Mouse (Mus musculus) forebrain, embryonic 14.5 days (tissue): Measurements from ENCODE around the gene Prox2. TPM values are rescaled to one million over a fixed set of nuclear protein-coding genes. Genes with fewer than 3 reads are reported as not detected.

Experiments used
- ATAC-seq: fragments of 200-750 bp; cut with Nextera tagmentation; 2 replicates; pipeline ENCODE4 v1.8.0; 2017; ENCODE audit warnings: mild to moderate bottlenecking, moderate library complexity
- DNase-seq: peaks from one replicate; pipeline ENCODE4 v3.0.0-alpha.2; 2015; ENCODE audit warnings: low spot score
- H3K27ac ChIP-seq: fragments of 300-500 bp; sonication (generic); 2 replicates; pipeline ENCODE4 v1.5.1; 2014; ENCODE audit warnings: low read depth, mild to moderate bottlenecking, control low read depth, low read length, moderate library complexity
- H3K27me3 ChIP-seq: fragments of 300-500 bp; sonication (generic); replicated peaks from 2 replicates; pipeline ENCODE4 v1.6.1; 2014; ENCODE audit warnings: low read length, control low read depth, mixed read lengths; ENCODE audit not compliant: control insufficient read depth, insufficient read depth
- H3K36me3 ChIP-seq: fragments of 300-500 bp; sonication (generic); 2 replicates; pipeline ENCODE4 v1.6.1; 2014; ENCODE audit warnings: low read length, control low read depth; ENCODE audit not compliant: control insufficient read depth, insufficient read depth
- H3K4me1 ChIP-seq: fragments of 300-500 bp; sonication (generic); 2 replicates; pipeline ENCODE4 v1.6.1; 2014; ENCODE audit warnings: antibody characterized with exemption, low read length, control low read depth; ENCODE audit not compliant: control insufficient read depth, insufficient read depth
- H3K4me2 ChIP-seq: fragments of 300-500 bp; sonication (generic); 2 replicates; pipeline ENCODE4 v1.6.1; 2014; ENCODE audit warnings: mild to moderate bottlenecking, control low read depth, low read length
- H3K4me3 ChIP-seq: fragments of 300-500 bp; sonication (generic); 2 replicates; pipeline ENCODE4 v1.5.1; 2014; ENCODE audit warnings: low read depth, low read length, control low read depth
- H3K9ac ChIP-seq: fragments of 300-500 bp; sonication (generic); 2 replicates; pipeline ENCODE4 v1.6.1; 2014; ENCODE audit warnings: mild to moderate bottlenecking, low read length, control low read depth, moderate library complexity
- H3K9me3 ChIP-seq: fragments of 300-500 bp; sonication (generic); replicated peaks from 2 replicates; pipeline ENCODE4 v1.6.1; 2016; ENCODE audit warnings: low read length, control low read depth, mixed read lengths; ENCODE audit not compliant: control insufficient read depth
- WGBS: fragments of 180-500 bp; shearing (Covaris S2); extraction: QIAGEN DNeasy Blood & Tissue Kit; methylation state at CpG from one replicate; pipeline ENCODE4 v1.1.7; 2014; 5-methylcytosine and 5-hydroxymethylcytosine counted together
- polyA plus RNA-seq: library from polyadenylated mRNA; unstranded; fragments of >200 nt; fragmentation: Nextera tagmentation; extraction: Ambion mirVana; gene quantifications from 2 replicates; pipeline ENCODE4 v1.2.1, GENCODE M21; 2014

Prox2 gene
- polyA plus RNA-seq, 1 experiment from 2014 or later, result 1.3 TPM

DNA sequence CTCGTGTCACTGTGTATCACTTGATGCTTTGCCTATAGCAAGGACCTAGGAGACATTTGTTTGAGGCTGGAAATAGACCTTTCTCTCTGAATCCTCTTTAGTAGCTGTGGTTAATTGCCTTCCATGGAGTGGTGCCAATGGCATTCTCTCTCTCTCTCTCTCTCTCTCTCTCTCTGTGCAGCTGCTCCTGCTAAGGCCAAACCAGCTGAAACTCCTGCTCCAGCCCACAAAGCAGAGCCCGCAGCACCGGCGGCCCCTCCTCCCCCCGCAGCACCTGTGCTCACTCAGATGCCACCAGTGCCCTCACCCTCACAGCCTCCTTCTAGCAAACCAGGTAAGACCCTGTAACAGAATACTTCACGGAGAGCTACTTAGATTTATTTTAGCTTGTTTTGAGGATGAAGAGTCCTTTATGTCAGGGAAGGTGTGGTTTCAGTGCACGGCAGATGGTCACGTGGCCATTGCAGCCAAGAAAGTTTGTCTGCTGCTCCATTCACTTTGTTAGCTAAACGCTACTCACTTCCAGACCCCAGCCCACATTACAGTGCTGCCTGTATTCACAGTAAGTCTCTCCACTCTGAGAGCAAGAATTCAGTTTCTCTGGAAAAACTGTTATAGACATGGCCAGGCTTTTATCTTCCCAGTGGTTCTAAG lies 11.4 kb upstream of the Prox2 start:
- no peak overlapping the region for H3K27ac ChIP-seq
- no peaks in the 10 kb centered on the region for H3K9me3 ChIP-seq
- peak; percentile 44 for DNase-seq
- 75% methylated on average over 9 of the region's 9 CpGs for WGBS
- no peak for ATAC-seq
- H3K4me2 ChIP-seq, result no peak overlapping the region
- H3K9ac ChIP-seq, result no peak overlapping the region
- peaks cover 85% of the 10 kb centered on the region for H3K36me3 ChIP-seq
- H3K27me3 ChIP-seq, result no peaks in the 10 kb centered on the region
- H3K4me1 ChIP-seq, result no peaks in the 10 kb centered on the region
- no peak overlapping the region for H3K4me3 ChIP-seq

DNA sequence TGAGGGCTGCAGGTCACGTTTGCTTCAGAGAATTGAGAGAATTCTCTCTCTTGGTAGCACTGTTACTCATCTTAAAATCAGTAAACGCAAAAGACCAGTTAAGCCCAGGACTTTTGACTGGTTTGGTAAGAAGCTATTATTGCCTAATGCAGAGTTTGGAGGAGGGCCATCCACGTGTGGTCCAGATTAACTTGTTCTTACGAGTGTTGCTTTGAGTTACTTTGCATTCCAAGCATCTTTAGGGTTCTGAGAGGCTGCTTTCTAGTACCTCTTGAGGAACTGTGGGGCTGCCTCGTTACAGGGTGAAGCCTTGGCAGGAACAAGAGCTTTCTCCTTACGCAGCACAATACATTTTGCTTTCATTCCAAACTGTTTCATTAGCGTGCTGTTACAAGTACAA lies 5.1 kb upstream of the Prox2 start:
- ATAC-seq (no peak), DNase-seq (no peak)

GRCm38 (mm10) chr12:85113917-85114316 lies 3.4 kb upstream of the Prox2 start:
- ATAC-seq (no peak), DNase-seq (no peak)
- Histone ChIP-seq H3K36me3 (peaks cover 41% of the 10 kb centered on the region), H3K9me3 (no peaks in the 10 kb centered on the region), H3K27me3 (no peaks in the 10 kb centered on the region), H3K4me1 (peaks cover 15% of the 10 kb centered on the region), H3K27ac (no peak overlapping the region), H3K4me2 (no peak overlapping the region), H3K4me3 (no peak overlapping the region), H3K9ac (no peak overlapping the region)
- WGBS, result 97% methylated on average over 3 of the region's 3 CpGs

More for the DNA sequence above, 5.1 kb upstream of the Prox2 start:
- Histone ChIP-seq H3K27ac (no peak overlapping the region), H3K4me3 (no peak overlapping the region), H3K27me3 (no peaks in the 10 kb centered on the region), H3K4me2 (no peak overlapping the region), H3K9me3 (no peaks in the 10 kb centered on the region), H3K36me3 (peaks cover 58% of the 10 kb centered on the region), H3K4me1 (peaks cover 8% of the 10 kb centered on the region), H3K9ac (no peak overlapping the region)
- 55% methylated on average over 7 of the region's 7 CpGs for WGBS

DNA sequence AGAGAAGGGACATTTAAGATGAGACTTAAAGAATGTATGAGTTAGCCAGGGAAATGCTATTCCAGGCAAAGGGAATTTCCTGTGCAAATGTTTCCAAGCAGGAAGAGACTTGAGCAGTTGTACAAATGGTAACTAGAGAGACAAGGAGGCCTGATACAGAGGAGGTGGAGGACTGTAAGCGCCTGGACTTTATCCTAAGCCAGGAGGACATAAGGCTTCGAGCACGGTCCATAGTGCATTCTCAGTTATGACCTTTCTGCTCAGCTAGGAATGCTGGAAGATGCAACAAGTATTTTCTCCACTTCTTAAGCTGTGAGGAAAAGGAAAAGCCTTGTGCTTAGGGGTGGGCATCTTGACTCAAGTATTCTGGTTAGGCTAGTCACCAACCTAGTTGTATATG lies 2.8 kb upstream of the Prox2 start:
- Histone ChIP-seq H3K9ac (no peak overlapping the region), H3K4me2 (no peak overlapping the region), H3K27ac (no peak overlapping the region), H3K9me3 (no peaks in the 10 kb centered on the region), H3K4me3 (no peak overlapping the region), H3K4me1 (peaks cover 15% of the 10 kb centered on the region), H3K36me3 (peaks cover 35% of the 10 kb centered on the region), H3K27me3 (no peaks in the 10 kb centered on the region)
- DNase-seq, result no peak
- no peak for ATAC-seq
- WGBS, result 94% methylated on average over 3 of the region's 3 CpGs

GRCm38 (mm10) chr12:85112550-85113251 lies 2.1 kb upstream of the Prox2 start:
- Histone ChIP-seq H3K9ac (no peak overlapping the region), H3K36me3 (peaks cover 29% of the 10 kb centered on the region), H3K27me3 (no peaks in the 10 kb centered on the region), H3K4me1 (peaks cover 15% of the 10 kb centered on the region), H3K27ac (no peak overlapping the region), H3K4me3 (no peak overlapping the region), H3K9me3 (no peaks in the 10 kb centered on the region), H3K4me2 (peak overlapping the region; percentile 71; the same call in 1 of the 2 replicates)
- ATAC-seq (no peak), DNase-seq (no peak)
- 92% methylated on average over 7 of the region's 7 CpGs for WGBS

- ATAC-seq (peak; percentile 9; the same call in 1 of the 2 replicates), DNase-seq (peak; percentile 17)
- Histone ChIP-seq H3K4me3 (peak overlapping the region; percentile 99), H3K27ac (peak overlapping the region; percentile 78; the same call in 1 of the 2 replicates), H3K4me2 (peak overlapping the region; percentile 71), H3K9ac (peak overlapping the region; percentile 97), H3K9me3 (no peaks in the 10 kb centered on the region), H3K4me1 (peaks cover 15% of the 10 kb centered on the region), H3K27me3 (no peaks in the 10 kb centered on the region), H3K36me3 (peaks cover 17% of the 10 kb centered on the region)
- 12% methylated on average over 18 of the region's 18 CpGs for WGBS
Measured at GRCm38 (mm10) chr12:85110011-85110697, 405 bp downstream of the Prox2 start.

- Histone ChIP-seq H3K4me2 (peak overlapping the region; percentile 71; the same call in 1 of the 2 replicates), H3K9ac (no peak overlapping the region; the same call in 1 of the 2 replicates), H3K4me1 (peaks cover 15% of the 10 kb centered on the region), H3K9me3 (no peaks in the 10 kb centered on the region), H3K27me3 (no peaks in the 10 kb centered on the region), H3K36me3 (peaks cover 10% of the 10 kb centered on the region; the same call in 1 of the 2 replicates), H3K27ac (no peak overlapping the region), H3K4me3 (no peak overlapping the region)
- 14% methylated on average over 4 of the region's 4 CpGs for WGBS
- DNase-seq (no peak), ATAC-seq (no peak)
Measured at GRCm38 (mm10) chr12:85109426-85109825, 1.1 kb downstream of the Prox2 start.

DNA sequence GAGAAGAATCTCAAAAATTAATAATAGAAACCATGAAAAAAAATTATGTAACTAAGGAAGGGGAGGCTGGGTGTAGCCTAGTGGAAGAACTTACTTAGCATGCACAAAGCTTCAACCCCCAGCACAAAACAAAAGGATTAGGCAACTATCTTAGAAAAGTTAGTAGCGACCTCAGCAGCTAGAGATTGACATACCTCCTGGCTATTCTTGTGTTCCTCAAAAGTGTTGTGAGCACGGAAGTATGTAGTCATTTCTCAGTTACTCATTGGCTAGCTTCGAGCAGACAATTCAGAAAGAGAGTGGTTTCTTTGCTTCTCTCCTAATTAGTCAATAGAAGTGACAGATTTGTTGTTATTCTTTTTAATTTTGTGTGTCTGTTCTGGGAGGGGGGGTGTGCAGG lies 1.9 kb downstream of the Prox2 start:
- no peak for ATAC-seq
- DNase-seq, result no peak

More for the DNA sequence above, 1.9 kb downstream of the Prox2 start:
- H3K9me3 ChIP-seq, result no peaks in the 10 kb centered on the region
- H3K4me2 ChIP-seq, result no peak overlapping the region
- H3K27ac ChIP-seq, result no peak overlapping the region
- no peaks in the 10 kb centered on the region for H3K27me3 ChIP-seq
- peaks cover 9% of the 10 kb centered on the region; the same call in 1 of the 2 replicates for H3K36me3 ChIP-seq
- WGBS, result 43% methylated on average over 3 of the region's 3 CpGs
- H3K4me3 ChIP-seq, result no peak overlapping the region
- H3K4me1 ChIP-seq, result peaks cover 15% of the 10 kb centered on the region
- no peak overlapping the region for H3K9ac ChIP-seq
